Mouse (Mus musculus) myocyte (in vitro differentiated cells): Measurements from ENCODE around the gene Coq8a.

ENCODE experiments used
- E2F4 ChIP-seq: IDR thresholded peaks from one replicate; pipeline ENCODE4 v1.6.1; 2011; ENCODE audit warnings: mild to moderate bottlenecking, control low read depth, moderate library complexity; ENCODE audit not compliant: insufficient read depth
- POLR2A ChIP-seq: IDR thresholded peaks from one replicate; pipeline ENCODE4 v1.6.1; 2011; ENCODE audit warnings: low read depth, mild to moderate bottlenecking, control low read depth, moderate library complexity; ENCODE audit not compliant: insufficient read length

GRCm38 (mm10) chr1:180183525-180184159 is 15.8 kb downstream of the Coq8a start:
- no peak for TF ChIP-seq POLR2A
- TF ChIP-seq E2F4 = no peak
